Mouse (Mus musculus) MEL (cell line): ENCODE measurements around the gene Cfap43.

Experiments
- CTCF ChIP-seq, 3 experiments: IDR thresholded peaks in 2 of 3; conservative IDR thresholded peaks in 1 of 3; 2 replicates each; pipeline ENCODE4 v1.5.1; 2011 to 2012; ENCODE audit warnings: low read length in 3 of 3, low read depth in 2 of 3, mild to moderate bottlenecking in 2 of 3, improper control_type of control experiment in 1 of 3, inconsistent platforms in 1 of 3, mixed read lengths in 1 of 3, moderate library complexity in 1 of 3; ENCODE audit not compliant: control insufficient read depth in 1 of 3, insufficient read depth in 1 of 3, poor library complexity in 1 of 3, severe bottlenecking in 1 of 3
- EP300 ChIP-seq, 2 experiments: IDR thresholded peaks; 2 replicates each; pipeline ENCODE4 v1.6.1; 2011; ENCODE audit warnings: improper control_type of control experiment in 2 of 2, low read length in 2 of 2, low read depth in 1 of 2, mild to moderate bottlenecking in 1 of 2
- POLR2A ChIP-seq, 2 experiments: IDR thresholded peaks; 2 replicates each; pipeline ENCODE4 v1.6.1; 2011 to 2012; ENCODE audit warnings: low read length in 2 of 2, mild to moderate bottlenecking in 2 of 2, control low read depth in 1 of 2, improper control_type of control experiment in 1 of 2, low read depth in 1 of 2, moderate library complexity in 1 of 2; ENCODE audit not compliant: control insufficient read depth in 1 of 2, insufficient read depth in 1 of 2, poor library complexity in 1 of 2
- TCF12 ChIP-seq: IDR thresholded peaks from 2 replicates; pipeline ENCODE4 v1.6.1; 2014; ENCODE audit warnings: low read depth, mild to moderate bottlenecking, inconsistent platforms, low read length, improper control_type of control experiment, moderate library complexity

- no peak for TF ChIP-seq CTCF (IDR thresholded peaks at IDR 0.05 in 2 of 3, conservative IDR thresholded peaks at IDR 0.05 in 1 of 3; ENCODE audit: control insufficient read depth in 1 of 3, insufficient read depth in 1 of 3, low read depth in 2 of 3, low read length in 3 of 3, poor library complexity in 1 of 3, severe bottlenecking in 1 of 3)
- no peak for TF ChIP-seq EP300 (IDR thresholded peaks at IDR 0.05; ENCODE audit: low read depth in 1 of 2, low read length in 2 of 2)
- no peak for TF ChIP-seq POLR2A (IDR thresholded peaks at IDR 0.05; ENCODE audit: control insufficient read depth in 1 of 2, insufficient read depth in 1 of 2, low read depth in 1 of 2, low read length in 2 of 2, poor library complexity in 1 of 2)
- TF ChIP-seq TCF12 = no peak
Observed at GRCm38 (mm10) chr19:47939361-47939760, 20.3 kb upstream of the Cfap43 start.
